Mouse (Mus musculus): ENCODE measurements at regions not wholly inside any gene's neighbourhood (a gene's known extent, or its start where the extent isn't known, plus 50 kb on each side); places are given as distances from the start of the nearest gene placed in this dataset.
"Not testable (repeated sequence)": the region's sequence is repeated elsewhere in the genome, so short reads cannot be mapped to it uniquely, and the experiment has no call there.

DNA sequence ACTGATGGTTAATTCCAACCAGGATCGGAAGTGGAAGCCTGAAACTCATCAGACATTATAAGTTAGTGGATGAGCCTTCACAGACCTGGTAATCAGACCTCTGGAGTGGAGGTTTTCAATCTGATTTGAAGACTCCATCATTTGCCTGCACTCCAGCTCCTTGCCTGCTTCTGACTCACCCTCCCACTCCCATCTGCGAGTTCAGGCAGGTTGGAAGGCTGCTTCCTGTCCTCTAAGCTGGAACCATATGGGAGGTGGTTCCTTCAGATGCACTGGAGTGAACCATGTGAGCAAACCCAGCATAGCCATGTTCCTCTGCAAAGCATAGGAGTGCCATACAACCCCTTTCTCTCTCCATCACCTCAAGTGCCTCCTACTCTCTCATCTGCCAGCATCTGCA lies 114.6 kb downstream of the Spata19 start:
- WGBS, result 85% methylated on average over 2 of the region's 2 CpGs
- Histone ChIP-seq H3K4me1 (0 out of 2 replicates have a peak, but pooled peaks cover 3% of the 10 kb centered on the region), H3K4me3 (no peak overlapping the region), H3K27ac (replicated peaks) (no peak overlapping the region), H3K9me3 (no peaks in the 10 kb centered on the region), H3K36me3 (no peaks in the 10 kb centered on the region), H3K9ac (replicated peaks) (no peak overlapping the region), H3K4me2 (replicated peaks) (no peak overlapping the region), H3K27me3 (no peaks in the 10 kb centered on the region)
- no peak for ATAC-seq (replicated peaks)

DNA sequence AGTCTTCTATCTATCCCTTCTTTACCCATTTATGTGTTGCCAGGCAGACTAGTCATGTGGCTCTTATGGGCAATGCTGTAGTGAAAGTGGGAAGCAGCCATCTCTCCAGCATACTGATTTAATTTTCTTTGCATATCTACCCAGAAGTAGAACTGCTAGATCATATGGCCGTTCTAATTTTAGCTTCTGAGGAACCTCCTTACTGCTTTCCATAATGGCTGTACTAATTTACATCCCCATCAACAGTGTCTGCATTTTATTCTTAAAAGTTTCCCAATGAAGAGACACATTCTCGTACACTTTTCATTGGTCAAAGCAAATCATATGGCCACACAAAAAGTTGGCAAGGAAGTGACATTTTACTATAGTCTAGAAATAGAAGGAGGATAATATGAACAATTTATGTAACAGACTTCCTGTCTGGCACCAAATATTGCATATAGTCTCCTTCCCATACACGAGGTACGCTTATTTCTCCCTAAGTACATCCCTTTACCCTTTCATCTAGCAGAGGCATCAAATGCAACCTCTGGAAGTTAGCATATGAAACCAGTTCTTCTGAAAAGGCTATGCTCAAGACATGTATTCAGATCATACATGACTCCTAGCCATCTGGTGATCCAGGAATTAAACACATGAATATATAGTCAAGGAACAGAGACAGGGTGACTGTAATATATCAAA lies 119.0 kb downstream of the Spata19 start:
- Histone ChIP-seq H3K9me3 (no peaks in the 10 kb centered on the region), H3K27ac (replicated peaks) (no peak overlapping the region), H3K9ac (replicated peaks) (no peak overlapping the region), H3K4me1 (peaks cover 23% of the 10 kb centered on the region), H3K4me2 (replicated peaks) (no peak overlapping the region), H3K4me3 (no peak overlapping the region), H3K36me3 (no peaks in the 10 kb centered on the region), H3K27me3 (no peaks in the 10 kb centered on the region)
- 82% methylated on average over 4 of the region's 4 CpGs for WGBS
- ATAC-seq (replicated peaks), result no peak

DNA sequence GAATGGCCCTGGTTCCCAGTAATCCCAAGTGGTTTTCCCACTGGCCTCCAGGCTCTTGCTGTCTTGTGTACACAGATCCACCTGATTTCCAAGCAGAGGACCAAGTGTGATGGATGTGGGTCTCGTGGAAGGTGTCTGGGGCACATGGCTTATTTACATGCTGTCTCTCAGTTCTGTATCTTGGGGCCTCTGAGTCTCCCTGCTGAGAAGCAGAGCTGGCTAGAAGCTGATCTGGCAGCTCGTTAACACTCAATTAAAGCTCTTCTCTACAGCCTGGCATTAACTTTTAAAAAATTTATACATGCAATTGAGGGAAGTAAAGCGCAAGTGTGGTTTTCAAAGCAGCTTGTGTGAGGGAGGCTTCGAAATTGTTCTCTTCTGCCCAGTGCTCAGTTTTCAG lies 121.4 kb downstream of the Spata19 start:
- Histone ChIP-seq H3K27ac (replicated peaks) (peak overlapping the region; percentile 40), H3K4me1 (peaks cover 23% of the 10 kb centered on the region), H3K27me3 (no peaks in the 10 kb centered on the region), H3K9ac (replicated peaks) (no peak overlapping the region), H3K4me2 (replicated peaks) (no peak overlapping the region), H3K4me3 (no peak overlapping the region), H3K36me3 (no peaks in the 10 kb centered on the region), H3K9me3 (no peaks in the 10 kb centered on the region)
- ATAC-seq (replicated peaks), result no peak
- 26% methylated on average over 4 of the region's 4 CpGs for WGBS

DNA sequence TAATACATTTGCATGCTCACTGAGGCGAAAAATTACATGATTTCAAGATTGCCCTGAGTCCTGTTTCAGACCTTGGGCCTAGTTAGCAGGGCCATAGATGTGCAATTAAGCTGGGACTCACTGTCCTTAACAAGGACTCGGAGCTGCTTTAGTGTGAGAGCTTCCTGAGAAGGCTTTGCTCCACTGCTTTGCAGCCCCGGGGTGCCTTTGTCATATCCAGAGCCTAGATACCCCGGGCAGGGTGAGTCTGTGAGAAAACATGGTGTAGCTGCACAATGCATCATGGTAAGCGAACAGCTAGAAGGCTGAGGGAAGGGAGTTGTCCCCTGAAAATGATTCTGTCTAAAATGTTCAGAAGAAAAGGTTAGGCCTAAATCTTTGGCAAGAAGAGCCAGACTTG lies 123.1 kb downstream of the Spata19 start:
- no peak overlapping the region for H3K4me3 ChIP-seq
- no peak overlapping the region for H3K9ac ChIP-seq (replicated peaks)
- no peaks in the 10 kb centered on the region for H3K27me3 ChIP-seq
- H3K27ac ChIP-seq (replicated peaks), result no peak overlapping the region
- H3K4me2 ChIP-seq (replicated peaks), result no peak overlapping the region
- no peak for ATAC-seq (replicated peaks)
- no peaks in the 10 kb centered on the region for H3K36me3 ChIP-seq
- 21% methylated on average over 5 of the region's 5 CpGs for WGBS
- H3K9me3 ChIP-seq, result no peaks in the 10 kb centered on the region
- H3K4me1 ChIP-seq, result peaks cover 23% of the 10 kb centered on the region

DNA sequence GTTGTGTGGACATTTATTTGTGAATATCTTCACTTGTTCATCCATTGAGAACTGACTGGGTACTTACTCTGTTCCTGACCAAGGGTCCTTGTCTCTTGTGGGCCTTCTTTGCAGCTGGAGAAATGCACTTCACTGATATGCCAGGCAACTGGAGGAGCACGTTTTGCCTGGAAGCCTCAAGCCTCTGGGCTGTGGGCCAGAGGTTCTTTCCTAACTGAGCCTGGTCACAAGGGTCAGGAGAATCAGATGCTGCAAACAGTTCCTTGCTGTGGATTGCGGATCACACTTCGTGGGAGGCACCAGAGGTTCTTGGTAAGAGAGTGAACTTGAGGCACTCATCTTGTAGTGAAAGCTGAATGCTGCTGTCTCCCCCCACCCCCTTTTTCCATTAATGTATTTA lies 124.6 kb downstream of the Spata19 start:
- H3K9ac ChIP-seq (replicated peaks), result no peak overlapping the region
- no peaks in the 10 kb centered on the region for H3K9me3 ChIP-seq
- H3K4me1 ChIP-seq, result peaks cover 23% of the 10 kb centered on the region
- no peak overlapping the region for H3K27ac ChIP-seq (replicated peaks)
- ATAC-seq (replicated peaks), result no peak
- no peak overlapping the region for H3K4me3 ChIP-seq
- no peak overlapping the region for H3K4me2 ChIP-seq (replicated peaks)
- H3K27me3 ChIP-seq, result no peaks in the 10 kb centered on the region
- WGBS, result 74% methylated on average over 3 of the region's 3 CpGs
- no peaks in the 10 kb centered on the region for H3K36me3 ChIP-seq

DNA sequence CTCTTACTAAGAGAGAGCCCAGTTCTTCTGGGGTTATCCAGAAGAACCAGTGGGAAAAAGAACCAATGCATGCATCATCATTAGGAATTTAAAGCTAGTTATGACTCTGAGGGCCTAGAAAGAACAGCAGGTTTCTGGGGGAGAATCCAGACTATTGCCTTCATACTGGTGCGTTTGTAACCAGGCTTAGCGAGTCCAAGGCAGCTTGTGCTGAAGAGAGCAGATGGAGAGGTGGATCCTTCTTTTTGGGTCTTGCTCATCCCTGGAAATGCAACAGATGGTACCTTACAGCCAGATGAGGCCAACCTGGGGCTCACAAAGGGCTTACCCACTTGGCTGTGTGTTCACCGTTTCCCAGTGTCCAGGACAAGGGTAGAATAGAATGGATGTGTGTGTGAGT lies 130.1 kb downstream of the Spata19 start:
- Histone ChIP-seq H3K27me3 (no peaks in the 10 kb centered on the region), H3K4me2 (replicated peaks) (no peak overlapping the region), H3K9ac (replicated peaks) (no peak overlapping the region), H3K9me3 (no peaks in the 10 kb centered on the region), H3K27ac (replicated peaks) (no peak overlapping the region), H3K4me3 (no peak overlapping the region), H3K4me1 (no peaks in the 10 kb centered on the region), H3K36me3 (no peaks in the 10 kb centered on the region)
- WGBS, result 75% methylated on average over 3 of the region's 3 CpGs
- no peak for ATAC-seq (replicated peaks)

DNA sequence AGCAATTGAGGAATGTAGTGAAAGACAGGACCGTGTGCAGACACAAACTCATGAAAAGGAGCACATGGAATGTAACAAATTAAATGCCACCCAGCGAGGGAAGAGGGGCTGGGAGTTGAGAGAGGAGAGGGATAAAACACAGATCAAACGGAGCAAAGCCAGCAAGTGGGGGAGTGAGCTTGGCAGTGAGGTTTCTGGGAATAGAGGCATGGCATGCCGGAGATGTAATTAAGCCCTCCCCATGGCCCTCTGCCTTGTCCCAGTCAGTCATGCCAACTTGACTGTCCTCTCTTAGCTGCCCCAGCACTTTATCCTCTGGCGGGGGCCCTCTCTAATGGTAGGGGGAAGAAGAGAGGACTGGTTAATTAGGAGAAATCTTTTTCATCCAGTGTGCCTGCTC lies 141.9 kb downstream of the Spata19 start:
- ATAC-seq (replicated peaks), result peak; percentile 68
- WGBS, result 11% methylated on average over 5 of the region's 5 CpGs
- Histone ChIP-seq H3K9ac (replicated peaks) (no peak overlapping the region), H3K27ac (replicated peaks) (peak overlapping the region; percentile 52), H3K9me3 (no peaks in the 10 kb centered on the region), H3K27me3 (no peaks in the 10 kb centered on the region), H3K4me2 (replicated peaks) (no peak overlapping the region), H3K4me3 (no peak overlapping the region), H3K4me1 (peaks cover 15% of the 10 kb centered on the region), H3K36me3 (no peaks in the 10 kb centered on the region)

DNA sequence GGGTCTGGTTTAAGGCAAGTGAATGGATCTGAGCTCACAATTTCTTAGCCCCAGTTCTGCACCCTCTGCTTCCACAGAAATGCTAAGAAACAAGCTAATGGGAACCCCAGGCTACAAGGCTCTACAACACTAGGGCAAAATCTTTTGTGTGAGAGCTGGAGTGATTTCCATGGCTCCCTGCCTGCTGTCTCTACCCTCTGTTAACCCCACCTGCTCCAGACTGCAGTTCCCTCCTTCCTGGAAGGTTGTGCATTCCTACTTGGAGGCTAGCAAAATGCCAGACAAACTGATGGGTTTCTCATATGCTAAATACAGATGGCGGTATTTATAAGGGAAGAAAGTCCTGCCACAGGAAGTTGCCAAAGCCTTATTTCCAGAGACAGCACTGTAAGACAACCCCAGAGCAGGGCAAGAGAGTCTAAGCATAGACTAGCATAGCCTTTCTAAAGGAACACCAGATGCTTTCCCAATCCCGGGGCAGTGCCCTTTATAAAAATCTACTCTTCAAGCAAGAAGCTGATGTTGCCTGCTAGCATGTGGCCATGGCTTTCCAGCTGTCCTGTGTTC lies 145.1 kb downstream of the Spata19 start:
- ATAC-seq (replicated peaks), result no peak

DNA sequence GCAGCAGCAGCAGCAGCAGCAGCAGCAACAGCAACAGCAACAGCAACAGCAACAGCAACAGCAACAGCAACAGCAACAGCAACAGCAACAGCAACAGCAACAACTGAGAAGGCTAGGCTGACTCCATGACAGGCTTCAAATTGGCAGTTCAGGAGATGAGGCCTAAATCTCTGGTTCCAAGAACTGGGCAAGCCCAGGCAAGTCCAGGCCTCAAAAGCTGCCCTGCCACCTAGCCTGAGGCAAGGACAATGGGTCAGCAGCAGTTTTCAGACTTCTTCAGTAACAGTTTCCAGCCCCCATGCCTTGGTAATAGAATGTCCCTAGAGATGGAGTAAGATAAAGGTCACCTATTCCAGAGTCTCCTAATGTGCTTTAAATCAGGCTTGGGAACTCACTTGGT lies 158.1 kb downstream of the Spata19 start:
- ATAC-seq (replicated peaks), result not testable (repeated sequence)

More for the DNA sequence above, 145.1 kb downstream of the Spata19 start:
- 73% methylated on average over 2 of the region's 2 CpGs for WGBS
- no peak overlapping the region for H3K9ac ChIP-seq (replicated peaks)
- H3K9me3 ChIP-seq, result no peaks in the 10 kb centered on the region
- peak overlapping the region; percentile 64 for H3K27ac ChIP-seq (replicated peaks)
- H3K4me3 ChIP-seq, result no peak overlapping the region
- peaks cover 15% of the 10 kb centered on the region for H3K4me1 ChIP-seq
- H3K27me3 ChIP-seq, result no peaks in the 10 kb centered on the region
- no peaks in the 10 kb centered on the region for H3K36me3 ChIP-seq
- no peak overlapping the region for H3K4me2 ChIP-seq (replicated peaks)

DNA sequence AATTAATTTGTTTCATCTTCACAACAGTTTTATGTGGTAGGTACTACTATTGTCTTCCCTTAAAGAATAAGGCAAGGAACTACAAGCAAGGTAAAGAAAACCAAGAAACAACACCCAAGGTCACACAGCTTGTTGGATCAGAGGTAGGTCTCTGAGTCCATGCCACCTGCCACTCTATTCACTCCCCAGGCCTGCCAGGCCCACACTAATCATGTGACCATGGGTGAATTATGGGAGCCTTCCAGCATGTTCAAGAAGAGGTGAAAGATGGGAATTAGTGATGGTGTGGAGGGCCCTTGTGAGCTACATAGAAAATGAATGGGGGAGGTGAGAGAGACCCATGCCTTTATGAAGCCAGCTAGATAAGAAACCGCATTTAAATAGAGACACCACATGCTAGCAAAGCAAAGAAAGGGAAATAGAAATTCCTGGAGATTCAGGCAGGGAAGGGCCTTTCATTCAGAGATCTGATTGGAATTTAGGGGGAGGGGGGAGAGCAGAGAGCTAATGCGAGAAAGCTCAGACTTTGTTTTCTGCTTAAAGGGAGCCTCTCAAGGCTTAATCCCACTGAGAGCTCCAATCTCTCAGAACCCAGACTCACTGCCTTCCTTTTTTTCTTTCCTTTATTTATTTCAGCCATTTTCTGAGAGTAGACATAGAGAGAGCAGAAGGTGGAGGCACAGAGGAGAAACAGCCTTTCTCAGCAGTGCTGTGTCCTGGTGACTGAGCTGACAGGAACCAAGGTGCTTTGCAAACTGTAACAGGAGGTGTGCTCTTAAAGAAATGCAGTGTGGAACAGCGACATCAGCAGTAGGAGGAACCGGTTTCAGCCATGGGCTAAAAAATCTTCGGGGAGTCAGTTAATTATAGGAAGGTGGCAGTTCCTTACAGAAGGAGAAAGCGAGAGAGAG lies 160.0 kb downstream of the Spata19 start:
- Histone ChIP-seq H3K27ac (replicated peaks) (no peak overlapping the region), H3K4me2 (replicated peaks) (no peak overlapping the region), H3K9ac (replicated peaks) (no peak overlapping the region), H3K9me3 (no peaks in the 10 kb centered on the region), H3K4me1 (peaks cover 8% of the 10 kb centered on the region), H3K4me3 (no peak overlapping the region), H3K27me3 (no peaks in the 10 kb centered on the region), H3K36me3 (no peaks in the 10 kb centered on the region)
- 11% methylated on average over 6 of the region's 6 CpGs for WGBS
- ATAC-seq (replicated peaks), result no peak

More for the DNA sequence above, 158.1 kb downstream of the Spata19 start:
- H3K4me1 ChIP-seq; H3K4me2 ChIP-seq (replicated peaks); H3K27ac ChIP-seq (replicated peaks); H3K4me3 ChIP-seq; H3K27me3 ChIP-seq; H3K9me3 ChIP-seq; H3K36me3 ChIP-seq; H3K9ac ChIP-seq (replicated peaks): not testable (repeated sequence)

DNA sequence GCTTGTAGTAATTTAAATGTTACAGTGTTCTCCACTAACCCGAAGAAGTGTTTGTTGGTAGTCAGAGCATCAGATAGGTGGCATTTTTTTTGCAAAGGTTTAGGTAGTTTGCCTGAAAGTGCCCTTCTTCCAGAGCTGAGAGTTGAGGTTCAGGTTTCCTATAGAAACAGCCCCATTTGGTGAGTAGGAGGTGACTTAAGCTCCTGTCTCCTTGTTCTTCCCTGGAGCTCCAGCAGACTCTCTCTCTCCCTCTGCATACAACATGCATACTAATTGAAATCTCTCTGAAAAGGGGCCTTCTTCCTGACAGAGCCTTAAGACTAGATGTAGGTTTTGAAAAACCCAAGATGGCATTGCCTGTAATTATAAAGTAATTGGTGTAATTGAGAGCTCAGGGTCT lies 161.3 kb downstream of the Spata19 start:
- no peak overlapping the region for H3K27ac ChIP-seq (replicated peaks)
- H3K36me3 ChIP-seq, result no peaks in the 10 kb centered on the region
- H3K4me2 ChIP-seq (replicated peaks), result no peak overlapping the region
- no peaks in the 10 kb centered on the region for H3K27me3 ChIP-seq
- H3K9ac ChIP-seq (replicated peaks), result no peak overlapping the region
- peaks cover 8% of the 10 kb centered on the region for H3K4me1 ChIP-seq
- 52% methylated on average over 1 of the region's 1 CpGs for whole genome bisulfite sequencing
- ATAC-seq (replicated peaks), result no peak
- H3K4me3 ChIP-seq, result no peak overlapping the region
- H3K9me3 ChIP-seq, result peaks cover 3% of the 10 kb centered on the region; the same call in 1 of the 2 replicates

DNA sequence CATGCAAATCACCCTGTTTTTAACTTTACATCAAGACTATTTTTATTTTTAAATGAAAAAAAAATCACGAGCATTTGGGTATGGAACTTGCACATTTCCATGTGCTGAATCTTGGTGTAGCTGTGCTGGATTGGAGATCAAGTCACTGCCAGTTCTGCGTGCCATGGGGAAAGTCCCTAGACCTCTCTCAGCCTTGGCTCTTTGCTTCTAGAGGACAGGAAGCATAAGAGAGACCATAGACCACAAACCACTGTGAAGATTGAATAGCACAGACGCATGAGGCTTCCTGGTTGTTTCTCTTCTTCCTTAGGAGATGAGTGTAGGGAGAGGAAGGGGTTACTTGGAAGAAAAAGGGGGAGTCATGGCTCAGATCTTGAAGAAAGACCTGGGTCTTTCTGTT lies 161.7 kb downstream of the Spata19 start:
- H3K27me3 ChIP-seq, result no peaks in the 10 kb centered on the region
- H3K4me3 ChIP-seq, result no peak overlapping the region
- H3K36me3 ChIP-seq, result no peaks in the 10 kb centered on the region
- H3K4me1 ChIP-seq, result peaks cover 8% of the 10 kb centered on the region
- H3K9ac ChIP-seq (replicated peaks), result no peak overlapping the region
- H3K4me2 ChIP-seq (replicated peaks), result no peak overlapping the region
- H3K9me3 ChIP-seq, result peaks cover 3% of the 10 kb centered on the region; the same call in 1 of the 2 replicates
- no peak overlapping the region for H3K27ac ChIP-seq (replicated peaks)
- ATAC-seq (replicated peaks), result no peak
- WGBS, result 81% methylated on average over 3 of the region's 3 CpGs
